Mouse (Mus musculus) frontal cortex, postnatal 36 days (tissue): ENCODE measurements around the gene Dhrs2.

Experiments used
- DNase-seq, 2 experiments: peaks; one replicate each; pipeline ENCODE4 v3.0.0; 2022; ENCODE audit warnings: low spot score in 2 of 2

Dhrs2 gene

GRCm38 (mm10) chr14:55221707-55222106, at the start of gene Dhrs2:
Gene Dhrs2 (plus strand): TSS chr14:55222007.
- no peak for DNase-seq

GRCm38 (mm10) chr14:55174164-55174563, 47.6 kb upstream of the Dhrs2 start:
- no peak for DNase-seq

GRCm38 (mm10) chr14:55177274-55177673, 44.5 kb upstream of the Dhrs2 start:
- DNase-seq, result peak; percentile 36 to 50

- DNase-seq, result no peak
Observed at GRCm38 (mm10) chr14:55180951-55181350, 40.9 kb upstream of the Dhrs2 start.

- DNase-seq, result no peak
Observed at GRCm38 (mm10) chr14:55183231-55183630, 38.6 kb upstream of the Dhrs2 start.

DNA sequence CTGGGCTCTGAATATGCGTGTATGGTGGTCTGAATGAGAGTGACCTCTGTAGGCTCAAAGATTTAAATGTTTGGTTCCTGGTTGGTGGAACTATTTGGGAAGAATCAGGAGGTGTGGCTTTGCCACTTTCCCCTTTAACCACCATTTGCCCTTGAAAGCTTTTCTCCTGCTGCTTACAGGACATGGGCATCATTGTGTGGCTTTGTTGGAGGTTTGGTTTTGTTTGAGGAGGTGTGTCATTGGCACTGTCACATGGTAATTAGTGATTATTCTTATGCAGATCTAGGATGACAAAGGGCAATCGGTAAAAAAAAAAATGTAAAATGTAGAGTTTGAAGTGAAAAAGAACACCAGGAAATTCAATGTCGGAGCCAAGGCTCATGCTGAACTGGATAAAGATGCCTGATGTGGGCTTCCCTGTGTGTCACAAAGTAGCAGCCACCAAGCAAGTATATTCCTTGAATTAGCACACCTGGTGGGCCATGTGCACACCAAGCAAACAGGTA, 37.1 kb upstream of the Dhrs2 start:
- no peak for DNase-seq

DNA sequence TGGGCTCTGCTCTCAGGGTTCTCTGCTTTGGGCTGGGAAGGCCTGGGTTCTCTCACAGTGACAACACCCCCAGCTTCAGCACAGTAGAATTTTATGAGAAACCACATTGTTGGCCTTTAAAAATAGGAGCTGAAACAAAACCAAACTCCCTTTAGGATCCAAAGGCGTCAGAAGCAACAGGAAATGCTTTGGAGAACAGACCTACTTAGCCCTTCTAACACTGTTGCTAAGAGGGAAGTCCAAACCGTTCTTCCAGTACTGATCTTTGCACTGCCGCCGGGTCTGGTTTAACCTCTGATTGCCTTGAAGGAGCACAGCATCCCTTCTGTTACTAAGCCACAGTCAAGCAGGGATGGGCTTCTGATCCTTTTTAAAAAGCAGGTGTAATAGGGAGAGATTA, 33.3 kb upstream of the Dhrs2 start:
- DNase-seq, result peak; percentile 17 to 34

DNA sequence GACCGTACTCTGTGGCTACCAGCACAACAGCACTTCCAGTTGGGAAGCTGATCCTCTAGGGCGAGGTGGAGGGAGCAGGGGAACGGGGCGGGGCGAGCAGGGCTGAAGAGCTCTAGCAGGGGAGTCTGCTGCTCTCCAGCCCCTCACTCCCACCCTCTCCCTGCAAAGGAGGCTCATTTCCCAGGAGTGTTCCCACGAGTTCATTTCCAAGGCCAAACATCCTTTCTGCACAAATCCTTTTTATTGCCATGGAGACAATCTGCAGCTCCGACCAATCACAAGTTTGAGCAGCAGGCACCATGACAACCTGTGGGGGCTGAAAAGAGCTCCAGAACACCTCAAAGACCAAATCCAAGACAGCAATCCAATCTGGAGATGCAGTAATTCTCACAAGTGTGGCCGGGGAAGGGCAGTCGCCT, 32.4 kb upstream of the Dhrs2 start:
- peak; percentile 70 to 84 for DNase-seq

DNA sequence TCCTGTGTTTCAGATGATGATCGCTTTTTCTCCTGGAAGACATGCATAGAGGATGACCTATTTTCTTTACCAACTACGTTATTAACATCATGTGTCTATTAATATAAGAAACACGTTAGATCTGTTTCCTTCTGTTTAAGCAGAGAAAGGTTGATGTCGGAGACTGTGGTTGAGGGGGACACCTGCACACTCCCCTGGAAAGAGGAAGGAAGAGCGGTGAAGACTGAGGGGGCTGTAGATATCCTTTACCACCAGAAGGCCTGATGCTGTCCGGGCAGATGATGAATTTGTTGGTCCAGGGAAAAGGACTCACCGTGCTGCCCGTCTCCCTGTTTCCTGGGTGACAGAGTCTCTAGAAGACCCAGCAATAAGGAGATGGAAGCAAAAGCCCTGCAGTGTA, 28.5 kb upstream of the Dhrs2 start:
- DNase-seq, result no peak

DNA sequence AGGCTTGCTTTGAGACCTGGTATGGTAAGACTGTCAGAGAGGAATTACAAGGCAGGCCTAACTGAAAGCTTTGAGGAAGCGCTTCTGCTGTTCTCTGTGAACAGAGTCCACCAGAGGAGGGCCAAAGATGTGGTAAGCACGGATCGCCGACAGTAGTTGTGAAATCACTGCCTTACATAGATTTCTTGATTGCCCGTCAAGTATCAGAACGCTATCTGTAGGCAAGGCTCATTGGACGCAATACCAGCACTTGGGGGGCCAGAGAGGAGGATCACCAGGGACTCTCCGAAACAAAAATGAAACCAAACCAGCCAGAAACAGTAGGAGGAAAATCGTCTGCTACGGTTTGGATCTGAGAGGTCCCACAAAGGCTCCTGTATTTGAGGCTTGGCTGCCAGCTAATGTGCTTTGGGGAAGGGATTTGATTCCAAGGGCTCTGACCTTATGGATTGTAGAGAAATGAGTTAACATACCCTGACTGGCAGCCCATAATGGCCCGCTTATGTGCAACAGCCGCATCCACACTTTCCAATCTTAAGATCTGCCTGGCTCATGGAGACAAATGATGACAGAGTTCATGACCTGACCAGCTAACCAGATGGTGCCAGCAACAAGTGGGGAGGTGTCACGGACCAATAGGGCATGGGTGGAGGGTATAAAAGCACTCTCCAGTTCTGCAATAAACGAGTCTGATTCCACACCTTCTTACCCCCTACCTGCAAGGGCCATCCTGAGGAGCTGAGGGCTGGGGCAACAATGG, 27.8 kb upstream of the Dhrs2 start:
- DNase-seq, result no peak

DNA sequence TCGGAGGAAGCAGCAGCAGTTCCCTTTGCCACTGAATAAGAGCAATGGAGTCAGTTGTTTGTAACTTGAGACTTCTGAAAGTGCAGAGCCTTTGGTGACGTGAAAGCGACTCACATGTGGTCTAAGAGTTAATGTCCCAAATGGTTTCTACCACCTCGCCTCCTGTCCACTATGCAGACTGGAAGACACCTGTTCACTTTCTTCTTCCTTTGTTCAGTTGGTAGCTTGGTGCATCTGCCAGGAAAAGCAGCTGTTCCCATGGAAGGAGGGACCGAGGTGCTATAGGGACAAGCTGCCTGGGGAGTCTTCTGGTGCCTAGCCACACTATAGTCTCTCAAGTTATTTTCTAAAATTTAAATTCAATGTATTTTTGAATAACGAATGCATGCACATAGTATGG, 27.0 kb upstream of the Dhrs2 start:
- DNase-seq, result no peak

DNA sequence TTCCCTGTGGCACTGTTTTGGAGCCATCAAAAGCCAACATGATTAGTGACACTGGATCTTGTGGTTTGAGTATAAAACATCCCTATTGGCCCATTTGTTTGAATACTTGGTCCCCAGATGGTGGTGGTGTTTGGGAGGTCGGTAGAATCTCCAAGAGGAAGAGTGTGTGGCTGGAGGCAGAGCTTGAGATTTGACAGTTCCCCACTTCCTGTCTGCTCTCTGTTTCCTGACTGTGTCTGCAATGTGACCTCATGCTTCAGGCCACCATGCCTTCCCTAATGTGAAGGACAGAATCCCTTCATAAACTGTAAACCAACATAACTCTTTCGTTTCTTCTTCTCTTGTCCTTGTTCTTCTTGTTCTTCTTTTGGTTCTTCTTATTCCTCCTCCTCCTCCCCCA, 24.7 kb upstream of the Dhrs2 start:
- no peak for DNase-seq

DNA sequence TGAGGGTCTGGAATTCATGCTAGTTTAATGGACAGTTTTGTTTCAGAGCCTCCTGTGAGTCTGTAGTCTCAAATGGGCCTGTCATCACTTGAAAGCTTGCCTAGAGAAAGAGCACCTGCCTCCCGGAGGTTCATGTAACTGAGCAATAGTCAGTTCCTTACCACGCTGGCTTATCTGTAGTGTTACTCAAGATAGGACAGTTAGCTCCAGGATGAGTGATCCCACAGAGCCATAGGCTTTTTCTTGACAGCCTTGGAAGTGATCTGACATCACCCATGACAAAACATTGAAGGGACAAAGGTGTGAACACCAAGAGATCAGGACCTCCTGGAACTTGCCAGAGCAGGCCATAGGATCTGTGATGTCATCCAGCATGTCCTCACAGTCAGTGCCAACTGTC, 23.6 kb upstream of the Dhrs2 start:
- DNase-seq, result no peak

GRCm38 (mm10) chr14:55204544-55204943, 17.3 kb upstream of the Dhrs2 start:
- DNase-seq, result no peak

DNA sequence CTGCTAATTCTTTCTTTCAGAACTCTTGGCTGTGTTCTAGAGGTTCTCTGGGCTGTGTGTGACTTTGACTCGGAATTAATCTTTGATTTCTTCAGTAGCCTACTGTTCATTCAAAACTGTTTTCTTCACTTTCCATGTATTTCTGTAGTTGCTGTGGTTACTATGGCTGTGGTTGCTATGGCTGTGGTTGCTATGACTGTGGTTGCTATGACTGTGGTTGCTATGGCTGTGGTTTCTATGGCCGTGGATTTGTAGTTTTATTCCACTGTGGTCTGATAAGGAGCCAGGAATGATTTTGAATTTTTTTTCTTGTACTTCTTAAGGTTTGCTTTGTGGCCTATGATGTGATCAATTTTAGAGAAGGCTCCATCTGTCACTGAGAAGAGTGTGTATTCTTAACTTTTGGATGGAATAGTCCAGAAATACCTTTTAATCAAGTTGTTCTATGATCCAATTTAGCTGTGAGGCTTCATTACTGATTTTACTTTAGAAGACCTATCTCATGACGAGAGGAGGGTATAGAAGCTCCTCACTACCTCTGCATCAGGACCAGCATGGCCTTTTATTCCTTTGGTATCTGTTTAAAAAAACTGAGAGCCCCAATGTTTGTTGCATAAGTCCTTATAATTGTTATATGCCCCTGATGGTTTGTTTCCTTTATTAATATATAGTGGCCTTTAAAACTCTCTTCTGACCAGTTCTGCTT, 16.6 kb upstream of the Dhrs2 start:
- peak; percentile 30 to 74 for DNase-seq

- no peak for DNase-seq
Observed at GRCm38 (mm10) chr14:55208306-55208705, 13.5 kb upstream of the Dhrs2 start.

- DNase-seq, result no peak
Observed at GRCm38 (mm10) chr14:55213621-55214020, 8.2 kb upstream of the Dhrs2 start.

GRCm38 (mm10) chr14:55214507-55214906, 7.3 kb upstream of the Dhrs2 start:
- peak in 1 of 2 experiments; percentile 37 for DNase-seq

DNA sequence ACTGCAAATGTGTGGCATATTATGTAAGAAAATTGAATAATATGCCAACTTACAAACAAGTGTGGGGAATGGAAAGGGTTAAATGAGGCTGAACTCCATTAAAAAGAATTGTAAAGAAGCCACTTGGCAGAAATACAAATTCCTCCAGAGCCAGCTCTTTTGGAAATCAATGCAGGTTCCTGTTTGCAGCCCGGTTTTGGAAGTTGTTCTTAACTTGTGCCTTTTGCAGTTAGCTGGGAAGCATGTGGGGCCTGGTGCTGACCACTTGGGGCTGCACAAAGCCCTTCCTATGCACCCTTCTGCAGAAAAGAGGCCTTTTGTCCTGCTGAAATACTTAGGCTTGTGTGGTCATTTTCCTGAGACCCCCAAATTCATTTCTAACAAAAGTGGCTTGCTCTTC, 1.4 kb downstream of the Dhrs2 start:
- peak in 1 of 2 experiments; percentile 16 for DNase-seq

DNA sequence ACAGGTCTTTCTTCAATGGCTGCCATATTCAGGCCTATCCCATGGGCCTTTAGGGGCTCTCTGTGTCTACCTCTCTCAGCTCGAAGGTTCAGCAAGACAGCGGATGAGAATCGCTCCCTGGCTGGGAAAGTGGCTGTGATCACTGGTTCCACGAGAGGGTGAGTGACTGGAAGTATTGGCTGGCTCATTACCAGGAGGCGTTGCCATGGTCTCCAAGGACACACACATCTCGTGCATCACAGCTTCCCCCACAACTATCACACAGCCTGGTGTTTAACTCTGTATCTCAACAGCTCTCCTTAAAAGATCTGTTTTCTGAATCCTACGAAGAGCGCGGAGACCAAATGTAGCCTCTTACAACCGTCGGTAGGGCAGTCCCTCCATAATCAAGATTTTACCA, 12.8 kb downstream of the Dhrs2 start:
- peak; percentile 19 to 42 for DNase-seq

- DNase-seq, result no peak
Observed at GRCm38 (mm10) chr14:55236685-55237084, 14.9 kb downstream of the Dhrs2 start.

GRCm38 (mm10) chr14:55242664-55243063, 20.9 kb downstream of the Dhrs2 start:
- DNase-seq, result no peak

DNA sequence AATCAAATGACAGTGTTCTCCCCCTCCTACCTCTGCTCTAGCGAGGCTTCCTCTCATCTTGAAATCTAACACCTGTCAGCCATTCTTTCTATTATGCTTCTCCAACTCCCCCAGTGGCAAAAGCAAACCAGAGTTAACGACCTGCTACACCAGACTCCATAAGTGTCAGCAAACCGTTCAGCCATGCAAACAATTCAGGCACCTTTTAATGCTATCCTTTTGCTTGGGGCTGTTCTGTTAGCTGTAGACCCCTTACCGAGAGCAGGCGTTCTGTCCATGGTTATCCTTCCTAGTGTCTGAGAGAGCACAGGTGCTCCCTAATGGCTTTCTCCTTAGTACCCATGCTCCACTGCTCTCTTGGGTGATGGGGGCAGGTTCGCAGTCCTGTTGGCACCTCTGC, 25.4 kb downstream of the Dhrs2 start:
- DNase-seq, result no peak
